Mouse (Mus musculus) liver, adult 2 months (tissue): Measurements from ENCODE around the gene Asz1. TPM values are rescaled to one million over a fixed set of nuclear protein-coding genes. Genes with fewer than 3 reads are reported as not detected.

Source experiments
- DNase-seq: peaks from one replicate; pipeline ENCODE4 v3.0.0-alpha.2; 2011; ENCODE audit warnings: low read depth, low spot score; ENCODE audit errors: extremely low read depth
- H3K27ac ChIP-seq: fragments of 200-500 bp; replicated peaks from 2 replicates; pipeline ENCODE4 v1.5.1; 2012; ENCODE audit warnings: low read depth, mild to moderate bottlenecking, control low read depth, inconsistent platforms, low read length; ENCODE audit not compliant: insufficient read depth
- H3K27me3 ChIP-seq: fragments of 200-500 bp; 2 replicates; pipeline ENCODE4 v1.6.1; 2012; ENCODE audit warnings: mild to moderate bottlenecking, moderate library complexity, low read length, inconsistent platforms; ENCODE audit not compliant: control insufficient read depth, insufficient read depth
- H3K36me3 ChIP-seq: fragments of 200-500 bp; 2 replicates; pipeline ENCODE4 v1.6.1; 2012; ENCODE audit warnings: low read length, inconsistent platforms; ENCODE audit not compliant: control insufficient read depth, insufficient read depth
- H3K4me1 ChIP-seq: fragments of 200-500 bp; 2 replicates; pipeline ENCODE4 v1.6.1; 2011; ENCODE audit warnings: low read length; ENCODE audit not compliant: control insufficient read depth, insufficient read depth
- H3K4me3 ChIP-seq: fragments of 200-500 bp; 2 replicates; pipeline ENCODE4 v1.5.1; 2011; ENCODE audit warnings: low read depth, mild to moderate bottlenecking, control low read depth, low read length, moderate library complexity; ENCODE audit not compliant: insufficient read depth
- H3K79me2 ChIP-seq: fragments of 200-500 bp; 2 replicates; pipeline ENCODE4 v1.6.1; 2012; ENCODE audit warnings: inconsistent platforms, mild to moderate bottlenecking, low read length, moderate library complexity; ENCODE audit not compliant: control insufficient read depth, insufficient read depth
- H3K9ac ChIP-seq: fragments of 200-500 bp; 2 replicates; pipeline ENCODE4 v1.6.1; 2012; ENCODE audit warnings: low read depth, mild to moderate bottlenecking, control low read depth, inconsistent platforms, low read length
- CTCF ChIP-seq: fragments of 200-500 bp; IDR thresholded peaks from 2 replicates; pipeline ENCODE4 v1.5.1; 2011; ENCODE audit warnings: low read depth, low read length, control low read depth
- POLR2A ChIP-seq: fragments of 200-500 bp; IDR thresholded peaks from 2 replicates; pipeline ENCODE4 v1.6.1; 2011; ENCODE audit warnings: low read length, control low read depth; ENCODE audit not compliant: insufficient read depth; ENCODE audit errors: extremely low read depth
- WGBS: fragments of 180-500 bp; shearing (Covaris S2); methylation state at CpG from one replicate; pipeline ENCODE4 v1.1.7; 2018; 5-methylcytosine and 5-hydroxymethylcytosine counted together
- polyA plus RNA-seq: library from polyadenylated mRNA; depleted of rRNA; stranded (reverse); fragments of >200 nt; gene quantifications from 2 replicates; pipeline ENCODE4 v1.2.3, GENCODE M21; 2012
- total RNA-seq: library from RNA; depleted of rRNA; stranded (reverse); fragments of >200 nt; gene quantifications from 2 replicates; pipeline ENCODE4 v1.2.3, GENCODE M21; 2014

Asz1 gene
- total and polyA plus RNA-seq, 2 experiments, result not detected

DNA sequence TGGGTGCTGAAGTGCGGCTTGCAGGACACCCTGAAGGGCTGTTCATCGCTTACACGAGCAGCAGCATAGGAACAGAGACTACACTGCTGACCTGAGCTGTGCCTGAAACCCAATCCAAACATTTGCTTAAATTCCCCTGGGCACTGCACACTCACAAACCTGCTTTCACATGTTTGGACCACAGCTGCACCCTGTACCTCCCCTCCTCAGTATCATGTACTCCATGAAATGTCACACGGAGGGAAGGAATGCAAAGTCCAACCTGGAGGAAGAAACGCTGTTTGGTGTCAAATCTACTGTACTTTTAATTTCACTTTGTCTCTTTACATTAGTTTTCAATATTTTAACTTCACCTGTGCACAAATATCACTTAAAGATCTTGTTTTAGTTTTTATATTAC, 19.8 kb downstream of the Asz1 start:
- Histone ChIP-seq H3K36me3 (no peaks in the 10 kb centered on the region), H3K27me3 (no peaks in the 10 kb centered on the region), H3K79me2 (no peaks in the 10 kb centered on the region), H3K9ac (no peak overlapping the region), H3K27ac (no peak overlapping the region), H3K4me1 (no peaks in the 10 kb centered on the region), H3K4me3 (no peak overlapping the region)
- 75% methylated on average over 5 of the region's 5 CpGs for WGBS
- DNase-seq, result no peak
- TF ChIP-seq POLR2A (no peak), CTCF (no peak)

DNA sequence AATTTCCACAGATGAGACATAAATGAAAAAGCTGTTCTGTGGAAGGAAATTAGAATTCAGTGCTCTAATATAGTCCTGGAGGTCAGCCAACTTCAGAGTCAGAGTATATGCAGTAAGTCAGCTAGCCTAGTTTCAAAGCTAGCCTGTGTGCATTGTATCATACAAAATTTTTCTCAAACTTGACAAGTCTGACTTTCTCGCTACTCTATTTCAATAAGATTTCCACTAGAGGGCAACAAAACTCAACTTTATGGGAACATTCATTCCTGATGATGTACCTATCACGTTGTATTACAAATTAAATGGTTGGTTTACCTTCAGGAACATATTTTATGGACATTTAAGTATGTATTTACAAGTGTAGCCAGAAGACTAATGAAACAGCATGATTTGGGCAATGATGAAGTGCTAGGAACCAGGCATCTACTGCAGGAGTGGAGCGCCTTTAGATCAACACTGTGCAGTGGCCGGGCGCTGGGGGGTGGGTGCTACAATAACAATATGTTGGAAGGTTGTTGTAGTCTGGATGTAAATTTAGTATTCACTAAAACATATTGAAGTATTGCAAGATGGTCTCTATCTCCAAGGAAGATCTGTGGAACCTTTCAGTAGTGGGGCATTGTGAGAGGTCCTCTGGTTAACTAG, 21.6 kb downstream of the Asz1 start:
- TF ChIP-seq CTCF (no peak), POLR2A (no peak)
- H3K9ac ChIP-seq, result no peak overlapping the region
- H3K27me3 ChIP-seq, result no peaks in the 10 kb centered on the region

DNA sequence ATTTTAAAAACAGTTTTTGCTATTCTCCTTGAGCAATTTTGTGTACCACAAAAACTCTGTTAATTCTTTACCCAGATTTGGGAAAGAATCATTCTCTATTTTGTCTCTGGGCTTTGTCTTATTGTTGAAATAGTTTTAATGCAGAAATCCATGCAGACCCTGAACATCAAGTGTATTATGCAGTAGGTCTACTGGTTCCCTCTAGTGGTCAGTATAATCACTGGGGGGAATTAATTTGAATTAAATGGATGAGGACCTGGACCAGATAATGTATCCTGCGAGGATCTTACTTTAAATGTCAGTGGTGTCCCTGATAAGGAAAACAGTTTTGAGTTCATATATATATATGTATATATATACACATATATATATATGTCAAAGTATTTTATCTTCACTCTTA, 30.2 kb downstream of the Asz1 start:
- Histone ChIP-seq H3K36me3 (no peaks in the 10 kb centered on the region), H3K27ac (no peak overlapping the region), H3K4me1 (no peaks in the 10 kb centered on the region), H3K79me2 (no peaks in the 10 kb centered on the region), H3K4me3 (no peak overlapping the region), H3K9ac (no peak overlapping the region), H3K27me3 (no peaks in the 10 kb centered on the region)
- 29% methylated on average over 1 of the region's 1 CpGs for WGBS
- TF ChIP-seq POLR2A (no peak), CTCF (peak; percentile 19; the same call in 1 of the 2 replicates)
- no peak for DNase-seq

More for the DNA sequence above, 21.6 kb downstream of the Asz1 start:
- Histone ChIP-seq H3K79me2 (no peaks in the 10 kb centered on the region), H3K27ac (no peak overlapping the region), H3K36me3 (no peaks in the 10 kb centered on the region), H3K4me3 (no peak overlapping the region), H3K4me1 (no peaks in the 10 kb centered on the region)
- WGBS, result 66% methylated on average over 5 of the region's 5 CpGs
- no peak for DNase-seq

DNA sequence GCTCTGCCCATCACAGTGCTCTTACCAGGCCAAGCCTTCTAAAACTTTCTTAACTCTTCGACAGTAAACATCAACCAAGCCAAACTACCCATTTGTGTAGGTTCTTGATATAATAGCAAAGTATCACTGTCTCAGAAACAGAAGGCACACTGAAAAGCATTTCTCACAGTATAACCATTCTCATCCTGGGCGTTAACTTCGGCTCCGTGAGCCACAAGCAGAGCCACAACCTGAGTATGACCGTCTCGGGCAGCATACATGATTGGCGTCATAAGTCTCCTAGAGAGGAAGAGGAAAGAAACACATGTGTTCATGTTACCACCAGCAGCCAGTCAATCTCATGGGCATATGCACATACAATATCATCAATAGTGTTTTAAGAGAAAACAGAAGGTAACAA, 31.9 kb downstream of the Asz1 start:
- Histone ChIP-seq H3K36me3 (no peaks in the 10 kb centered on the region), H3K4me3 (no peak overlapping the region), H3K4me1 (no peaks in the 10 kb centered on the region), H3K79me2 (no peaks in the 10 kb centered on the region), H3K9ac (no peak overlapping the region), H3K27ac (no peak overlapping the region), H3K27me3 (no peaks in the 10 kb centered on the region)
- no peak for DNase-seq
- WGBS, result 70% methylated on average over 7 of the region's 7 CpGs
- TF ChIP-seq CTCF (no peak), POLR2A (no peak)

DNA sequence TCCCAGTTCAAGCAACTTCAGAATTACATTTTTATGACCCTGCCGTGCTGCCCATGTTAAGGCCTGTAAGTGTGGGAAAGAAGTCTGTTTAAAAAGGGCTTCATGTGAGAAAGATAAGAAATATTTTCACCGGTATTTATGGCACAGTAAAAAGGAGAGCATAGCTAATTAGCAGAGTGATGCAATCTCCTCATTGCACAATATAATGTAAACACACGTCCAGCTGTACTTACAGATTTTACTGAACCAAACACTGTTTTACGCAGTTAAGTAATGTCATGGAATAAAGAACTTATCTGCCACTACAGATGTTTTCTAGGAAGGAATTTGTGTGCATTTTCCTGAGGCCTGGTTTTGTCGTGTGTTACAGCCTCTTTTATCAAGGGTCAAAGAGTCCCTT, 32.3 kb downstream of the Asz1 start:
- Histone ChIP-seq H3K4me1 (no peaks in the 10 kb centered on the region), H3K27ac (no peak overlapping the region), H3K36me3 (no peaks in the 10 kb centered on the region), H3K27me3 (no peaks in the 10 kb centered on the region), H3K9ac (no peak overlapping the region), H3K79me2 (no peaks in the 10 kb centered on the region), H3K4me3 (no peak overlapping the region)
- WGBS, result 19% methylated on average over 5 of the region's 5 CpGs
- TF ChIP-seq CTCF (no peak), POLR2A (no peak)
- DNase-seq, result peak; percentile 12

DNA sequence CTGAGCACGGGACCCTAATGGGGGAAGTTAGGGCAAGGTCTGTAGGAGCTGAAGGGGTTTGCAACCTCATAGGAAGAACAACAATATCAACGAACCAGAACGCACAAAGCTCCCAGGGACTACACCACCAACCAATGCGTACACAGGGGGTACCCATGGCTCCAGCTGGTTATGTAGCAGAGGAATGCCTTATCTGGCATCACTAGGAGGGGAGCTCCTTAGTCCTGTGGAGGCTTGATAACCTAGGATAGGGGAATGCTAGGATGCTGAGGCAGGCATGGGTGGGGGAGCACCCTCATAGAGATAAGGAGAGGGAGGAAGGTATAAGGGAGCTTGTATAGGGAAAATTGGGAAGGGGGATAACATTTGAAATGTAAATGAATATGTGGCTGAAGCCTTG, 51.0 kb downstream of the Asz1 start:
- WGBS, result 83% methylated on average over 4 of the region's 4 CpGs

More for the DNA sequence above, 51.0 kb downstream of the Asz1 start:
- Histone ChIP-seq H3K27ac (no peak overlapping the region), H3K4me1 (no peaks in the 10 kb centered on the region), H3K36me3 (no peaks in the 10 kb centered on the region), H3K4me3 (no peak overlapping the region), H3K27me3 (no peaks in the 10 kb centered on the region), H3K9ac (no peak overlapping the region), H3K79me2 (no peaks in the 10 kb centered on the region)
- no peak for DNase-seq
- TF ChIP-seq CTCF (no peak), POLR2A (no peak)
